Mouse (Mus musculus): Measurements from ENCODE around the gene A630076J17Rik.

DNA sequence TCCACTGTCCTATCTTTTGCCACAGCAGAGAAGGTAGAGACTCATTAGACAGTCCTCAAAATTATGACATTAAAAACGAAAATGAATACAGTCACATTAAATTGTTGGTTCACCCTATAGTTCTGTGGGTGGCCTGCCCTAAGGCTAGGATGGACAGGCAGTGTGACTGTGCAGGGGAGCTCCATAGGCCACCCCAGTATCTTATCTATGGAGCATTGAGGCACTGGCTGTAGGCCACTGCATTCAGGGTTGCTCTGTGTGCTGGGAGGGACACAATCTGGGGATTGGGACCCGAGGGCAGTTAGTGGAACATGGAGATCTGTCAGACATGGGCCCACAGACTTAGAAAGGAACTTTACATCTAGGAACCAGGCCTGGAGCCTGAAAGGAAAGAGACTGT is 3.5 kb downstream of the A630076J17Rik start:
- TF ChIP-seq CTCF (conservative IDR thresholded peaks at IDR 0.05 in 1 of 2, IDR thresholded peaks at IDR 0.05 in 1 of 2; ENCODE audit: low read depth in 2 of 2, low read length in 2 of 2) (no peak), E2F4 (IDR thresholded peaks at IDR 0.05; ENCODE audit: insufficient replicate concordance, low read depth, low read length) (no peak), MYC (IDR thresholded peaks at IDR 0.05; ENCODE audit: low read depth, low read length) (no peak), POLR2A (IDR thresholded peaks at IDR 0.05; ENCODE audit: low read depth, low read length) (no peak)
